22 mouse cellular contexts compared by ENCODE assay signal in the genomic region with DNA sequence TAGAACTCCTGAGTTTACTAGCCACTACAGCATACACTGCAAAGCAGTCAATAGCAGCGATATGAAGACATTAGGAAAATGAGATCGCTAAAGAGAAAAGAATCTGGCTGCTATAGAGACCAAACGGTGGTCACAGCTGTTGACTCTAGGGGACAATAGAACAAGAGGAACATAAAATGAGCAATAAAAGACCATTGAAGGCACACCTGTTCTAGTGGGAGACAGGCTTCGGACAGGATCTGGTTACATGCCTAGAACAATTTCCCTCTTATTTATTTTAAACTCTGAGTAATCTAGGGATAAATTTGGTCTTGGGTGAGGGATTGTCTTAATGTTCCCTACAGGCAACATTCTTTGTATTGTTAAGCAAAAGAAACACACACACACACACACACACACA.
DNase-seq lines count a peak whose midpoint lies in the region; ATAC-seq and TF ChIP-seq lines count a peak whose summit lies in the region.
"Had no signal": no experiment of that assay in that cellular context is flagged by ENCODE, and none has a peak within 500 bp of the region (broad histone marks: within the 10 kb centered on the region; RNA-seq: fewer than 3 reads in every experiment).

No protein-coding gene starts in this region.

- ATAC-seq in embryonic facial prominence, embryonic 14.5 days (ENCODE audit: low read depth), result no peak
- ATAC-seq in kidney, postnatal 0 days (replicated peaks; ENCODE audit: low FRiP score, low read depth), result no peak
- ATAC-seq: activated CD4-positive, CD25-positive, alpha-beta regulatory T cell, adult 4 months; CD4-positive, CD25-positive, alpha-beta regulatory T cell, adult 4 months; Patski had no signal

- WGBS in embryonic facial prominence, embryonic 14.5 days, result 64% methylated on average over 4 of the region's 4 CpGs
- WGBS in embryonic facial prominence, embryonic 10.5 days, result 74% methylated on average over 4 of the region's 4 CpGs
- WGBS in kidney, postnatal 0 days, result 51% methylated on average over 4 of the region's 4 CpGs
- 57% methylated on average over 4 of the region's 4 CpGs for WGBS in lung, adult 2 months

- H3K27ac ChIP-seq in embryonic facial prominence, embryonic 14.5 days (replicated peaks; ENCODE audit: low read depth, low read length), result no peak overlapping the region
- no peak overlapping the region for H3K27ac ChIP-seq in embryonic facial prominence, embryonic 10.5 days (replicated peaks)
- H3K27ac ChIP-seq in kidney, postnatal 0 days, result no peak overlapping the region

- DNase-seq in embryonic facial prominence, embryonic 14.5 days (ENCODE audit: low spot score), result peak; percentile 1
- DNase-seq in embryonic facial prominence, embryonic 10.5 days (ENCODE audit: low spot score), result no peak
- peak; percentile 0 for DNase-seq in kidney, postnatal 0 days (ENCODE audit: low spot score)
- no peak for DNase-seq in kidney, postnatal 10 days
- DNase-seq in forelimb bud, embryonic 11.5 days (ENCODE audit: low read depth, low spot score), result peak; percentile 0
- no peak for DNase-seq in lung, adult 2 months
- DNase-seq in testis, postnatal 10 days (ENCODE audit: low spot score), result no peak
- DNase-seq: adrenal gland, adult 2 months; adrenal gland, adult 8-10 months; adrenal gland, postnatal 10 days; adrenal gland, postnatal 14 days; adrenal gland, postnatal 25 days; adrenal gland, postnatal 36 days; B cell, adult 2 months; cerebellum, adult 11 months; cerebellum, adult 11-12 months had no signal

- no peak for TF ChIP-seq CTCF in kidney, postnatal 0 days (IDR thresholded peaks at IDR 0.05; ENCODE audit: low read depth)
- TF ChIP-seq CTCF in lung, adult 2 months (IDR thresholded peaks at IDR 0.05; ENCODE audit: insufficient read depth, low read length), result no peak

- H3K36me3 ChIP-seq in embryonic facial prominence, embryonic 14.5 days (ENCODE audit: control insufficient read depth, insufficient read depth, low read length), result no peaks in the 10 kb centered on the region
- H3K36me3 ChIP-seq in embryonic facial prominence, embryonic 10.5 days (replicated peaks), result no peaks in the 10 kb centered on the region
- H3K36me3 ChIP-seq in kidney, postnatal 0 days (ENCODE audit: insufficient read depth, low read length), result no peaks in the 10 kb centered on the region
- H3K36me3 ChIP-seq in myocyte (ENCODE audit: control insufficient read depth, insufficient read depth), result no peaks in the 10 kb centered on the region
- H3K36me3 ChIP-seq: G1E had no signal

- no peaks in the 10 kb centered on the region for H3K79me2 ChIP-seq in myocyte (ENCODE audit: control insufficient read depth, insufficient read depth)

- no peaks in the 10 kb centered on the region for H3K27me3 ChIP-seq in embryonic facial prominence, embryonic 14.5 days (replicated peaks; ENCODE audit: control insufficient read depth, insufficient read depth, low read length)
- no peaks in the 10 kb centered on the region for H3K27me3 ChIP-seq in embryonic facial prominence, embryonic 10.5 days (replicated peaks; ENCODE audit: low read depth, poor library complexity, severe bottlenecking)
- H3K27me3 ChIP-seq in kidney, postnatal 0 days (ENCODE audit: insufficient read depth, low read length), result no peaks in the 10 kb centered on the region
- H3K27me3 ChIP-seq in myocyte (ENCODE audit: control insufficient read depth, insufficient read depth, insufficient read length), result no peaks in the 10 kb centered on the region
- H3K27me3 ChIP-seq: CH12.LX, Patski had no signal

- TF ChIP-seq POLR2A in myocyte (IDR thresholded peaks at IDR 0.05; ENCODE audit: insufficient read length, low read depth), result no peak
- no peak for TF ChIP-seq POLR2A in lung, adult 2 months (IDR thresholded peaks at IDR 0.05; ENCODE audit: borderline replicate concordance, extremely low read depth, low read depth, low read length)

- H3K9ac ChIP-seq in embryonic facial prominence, embryonic 14.5 days (ENCODE audit: low read depth, low read length), result no peak overlapping the region
- no peak overlapping the region for H3K9ac ChIP-seq in kidney, postnatal 0 days (ENCODE audit: low read depth, low read length)

- H3K9me3 ChIP-seq in embryonic facial prominence, embryonic 14.5 days (ENCODE audit: control insufficient read depth, low read length), result no peaks in the 10 kb centered on the region
- no peaks in the 10 kb centered on the region for H3K9me3 ChIP-seq in embryonic facial prominence, embryonic 10.5 days
- H3K9me3 ChIP-seq in kidney, postnatal 0 days (replicated peaks; ENCODE audit: low read length), result no peaks in the 10 kb centered on the region
- H3K9me3 ChIP-seq: G1E had no signal

- no peak overlapping the region for H3K4me3 ChIP-seq in embryonic facial prominence, embryonic 14.5 days (ENCODE audit: low read depth, low read length)
- H3K4me3 ChIP-seq in embryonic facial prominence, embryonic 10.5 days, result no peak overlapping the region
- H3K4me3 ChIP-seq in kidney, postnatal 0 days (replicated peaks; ENCODE audit: low read depth, low read length), result no peak overlapping the region
- no peak overlapping the region for H3K4me3 ChIP-seq in myocyte
- H3K4me3 ChIP-seq in lung, adult 2 months (replicated peaks; ENCODE audit: extremely low read depth, low read depth, low read length), result no peak overlapping the region

- no peak overlapping the region for H3ac ChIP-seq in myocyte (ENCODE audit: control insufficient read depth, insufficient read length)

- no peaks in the 10 kb centered on the region for H3K4me1 ChIP-seq in embryonic facial prominence, embryonic 14.5 days (ENCODE audit: control insufficient read depth, insufficient read depth, low read length)
- no peaks in the 10 kb centered on the region for H3K4me1 ChIP-seq in embryonic facial prominence, embryonic 10.5 days
- H3K4me1 ChIP-seq in kidney, postnatal 0 days (replicated peaks; ENCODE audit: insufficient read depth, low read length), result no peaks in the 10 kb centered on the region
- no peaks in the 10 kb centered on the region for H3K4me1 ChIP-seq in lung, adult 2 months (ENCODE audit: control insufficient read depth, insufficient read depth, low read length)

- no peak overlapping the region for H3K4me2 ChIP-seq in embryonic facial prominence, embryonic 14.5 days (ENCODE audit: low read depth, low read length)
- H3K4me2 ChIP-seq in kidney, postnatal 0 days (ENCODE audit: low read length), result no peak overlapping the region
- no peak overlapping the region for H3K4me2 ChIP-seq in myocyte (ENCODE audit: low read depth)

TF ChIP-seq in myocyte, 11 proteins besides CTCF, POLR2A, EP300 and RAD21:
- TF ChIP-seq MYOD1 (IDR thresholded peaks at IDR 0.05; ENCODE audit: control insufficient read depth in 1 of 3, insufficient read length in 2 of 3, low read depth in 2 of 3) (peak; percentile 36 to 55 (median 54)), TCF12 (IDR thresholded peaks at IDR 0.05; ENCODE audit: insufficient read depth, poor library complexity, severe bottlenecking) (peak; percentile 18), E2F4 (IDR thresholded peaks at IDR 0.05; ENCODE audit: insufficient read depth) (no peak), CEBPB (IDR thresholded peaks at IDR 0.05; ENCODE audit: insufficient read depth, poor library complexity, severe bottlenecking) (no peak), REST (IDR thresholded peaks at IDR 0.05; ENCODE audit: insufficient read depth, insufficient read length) (no peak), TCF3 (IDR thresholded peaks at IDR 0.05; ENCODE audit: insufficient read length, low read depth) (no peak), MAX (IDR thresholded peaks at IDR 0.05; ENCODE audit: low read depth) (no peak), USF1 (IDR thresholded peaks at IDR 0.05; ENCODE audit: low read depth) (no peak), MYOG (IDR thresholded peaks at IDR 0.05; ENCODE audit: control insufficient read depth in 1 of 3, insufficient read depth in 1 of 3, insufficient read length in 2 of 3, low read depth in 2 of 3) (peak in 1 of 3 experiments; percentile 67), SRF (IDR thresholded peaks at IDR 0.05; ENCODE audit: control insufficient read depth, insufficient read length, low read depth) (no peak), POLR2AphosphoS2 (IDR thresholded peaks at IDR 0.05; ENCODE audit: insufficient read length, low read depth) (no peak)
TF ChIP-seq in myocyte: peak in this region for 3.

Comparison
In these comparisons a context has a peak if more than half of its experiments do, and no peak if none do; other contexts are left out.
1. DNase-seq: peak in embryonic facial prominence, embryonic 14.5 days (single experiment), kidney, postnatal 0 days (single experiment) and forelimb bud, embryonic 11.5 days (single experiment); none in embryonic facial prominence, embryonic 10.5 days (single experiment), kidney, postnatal 10 days (single experiment), lung, adult 2 months (single experiment) and testis, postnatal 10 days (single experiment).